Mouse (Mus musculus) midbrain, embryonic 15.5 days (tissue): Measurements from ENCODE around the gene Btd. TPM values are rescaled to one million over a fixed set of nuclear protein-coding genes. Genes with fewer than 3 reads are reported as not detected.

ENCODE experiments used
- ATAC-seq: fragments of 200-750 bp; cut with Nextera tagmentation; replicated peaks from 2 replicates; pipeline ENCODE4 v1.8.0; 2017; ENCODE audit warnings: moderate TSS enrichment
- H3K27ac ChIP-seq: fragments of 300-500 bp; sonication (generic); 2 replicates; pipeline ENCODE4 v1.5.1; 2015; ENCODE audit warnings: mild to moderate bottlenecking, inconsistent platforms
- H3K27me3 ChIP-seq: fragments of 300-500 bp; sonication (generic); replicated peaks from 2 replicates; pipeline ENCODE4 v1.6.1; 2015; ENCODE audit warnings: inconsistent platforms
- H3K36me3 ChIP-seq: fragments of 300-500 bp; sonication (generic); replicated peaks from 2 replicates; pipeline ENCODE4 v1.6.1; 2015; ENCODE audit warnings: inconsistent platforms
- H3K4me1 ChIP-seq: fragments of 300-500 bp; sonication (generic); 2 replicates; pipeline ENCODE4 v1.6.1; 2015; ENCODE audit warnings: inconsistent platforms
- H3K4me2 ChIP-seq: fragments of 300-500 bp; sonication (generic); 2 replicates; pipeline ENCODE4 v1.6.1; 2015; ENCODE audit warnings: inconsistent platforms, mild to moderate bottlenecking, moderate library complexity
- H3K4me3 ChIP-seq: fragments of 300-500 bp; sonication (generic); 2 replicates; pipeline ENCODE4 v1.5.1; 2015; ENCODE audit warnings: mild to moderate bottlenecking, inconsistent platforms
- H3K9ac ChIP-seq: fragments of 300-500 bp; sonication (generic); 2 replicates; pipeline ENCODE4 v1.6.1; 2015; ENCODE audit warnings: mild to moderate bottlenecking, inconsistent platforms
- H3K9me3 ChIP-seq: fragments of 300-500 bp; sonication (generic); 2 replicates; pipeline ENCODE4 v1.6.1; 2016; ENCODE audit warnings: inconsistent platforms
- WGBS: fragments of 180-500 bp; shearing (Covaris S2); methylation state at CpG from one replicate; pipeline ENCODE4 v1.1.7; 2015; ENCODE audit warnings: mixed read lengths; 5-methylcytosine and 5-hydroxymethylcytosine counted together
- polyA plus RNA-seq: library from polyadenylated mRNA; unstranded; fragments of >200 nt; fragmentation: Nextera tagmentation; extraction: Ambion mirVana; gene quantifications from 2 replicates; pipeline ENCODE4 v1.2.1, GENCODE M21; 2015

The Btd gene
- polyA plus RNA-seq, 1 experiment from 2014 or later = 13.8 TPM

DNA sequence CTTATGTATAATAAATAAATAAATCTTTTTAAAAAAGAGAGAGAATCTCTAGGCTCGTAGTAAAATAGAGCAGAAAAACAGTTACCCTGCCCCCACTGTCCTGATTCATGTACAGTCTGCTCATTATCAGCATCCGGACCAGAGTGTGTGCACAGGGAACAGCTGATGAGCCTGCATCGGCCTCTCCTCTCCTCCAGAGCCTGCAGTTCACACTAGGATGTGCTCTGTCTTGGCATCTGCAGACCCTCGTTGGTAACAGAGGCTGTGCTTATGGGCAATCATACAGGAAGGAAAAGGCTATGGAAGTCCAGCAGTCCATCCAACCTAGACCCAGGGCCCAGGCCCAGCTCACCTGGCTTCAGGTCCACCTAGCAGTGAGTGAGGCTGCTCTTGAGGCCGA, 11.3 kb downstream of the Btd start:
- Histone ChIP-seq H3K4me3 (no peak overlapping the region), H3K4me2 (no peak overlapping the region), H3K36me3 (no peaks in the 10 kb centered on the region), H3K9me3 (no peaks in the 10 kb centered on the region), H3K9ac (no peak overlapping the region), H3K4me1 (no peaks in the 10 kb centered on the region), H3K27me3 (no peaks in the 10 kb centered on the region), H3K27ac (no peak overlapping the region)
- ATAC-seq = no peak
- WGBS = 76% methylated on average over 5 of the region's 5 CpGs

DNA sequence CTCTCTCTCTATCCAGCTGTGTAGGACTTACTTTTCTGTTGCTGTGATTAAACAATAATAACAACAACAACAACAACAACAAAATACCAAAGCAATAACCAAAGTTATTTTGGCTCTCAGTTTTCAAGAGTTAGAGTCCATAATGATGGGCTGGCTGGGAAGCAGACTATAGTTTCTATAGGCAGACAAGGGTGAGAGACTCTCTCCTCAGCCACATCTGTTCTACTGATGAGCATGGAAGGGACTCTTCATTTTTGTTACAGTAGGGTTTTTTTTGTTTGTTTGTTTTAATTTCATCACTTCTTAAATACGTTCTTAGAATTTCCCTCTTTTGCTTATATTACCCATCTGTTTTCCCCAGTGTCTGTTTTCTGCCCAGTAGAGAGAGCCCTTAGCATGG, 11.8 kb downstream of the Btd start:
- Histone ChIP-seq H3K27ac (no peak overlapping the region), H3K9me3 (no peaks in the 10 kb centered on the region), H3K36me3 (no peaks in the 10 kb centered on the region), H3K4me2 (no peak overlapping the region), H3K4me1 (no peaks in the 10 kb centered on the region), H3K9ac (no peak overlapping the region), H3K4me3 (no peak overlapping the region), H3K27me3 (no peaks in the 10 kb centered on the region)
- WGBS = 98% methylated on average over 1 of the region's 1 CpGs
- no peak for ATAC-seq

DNA sequence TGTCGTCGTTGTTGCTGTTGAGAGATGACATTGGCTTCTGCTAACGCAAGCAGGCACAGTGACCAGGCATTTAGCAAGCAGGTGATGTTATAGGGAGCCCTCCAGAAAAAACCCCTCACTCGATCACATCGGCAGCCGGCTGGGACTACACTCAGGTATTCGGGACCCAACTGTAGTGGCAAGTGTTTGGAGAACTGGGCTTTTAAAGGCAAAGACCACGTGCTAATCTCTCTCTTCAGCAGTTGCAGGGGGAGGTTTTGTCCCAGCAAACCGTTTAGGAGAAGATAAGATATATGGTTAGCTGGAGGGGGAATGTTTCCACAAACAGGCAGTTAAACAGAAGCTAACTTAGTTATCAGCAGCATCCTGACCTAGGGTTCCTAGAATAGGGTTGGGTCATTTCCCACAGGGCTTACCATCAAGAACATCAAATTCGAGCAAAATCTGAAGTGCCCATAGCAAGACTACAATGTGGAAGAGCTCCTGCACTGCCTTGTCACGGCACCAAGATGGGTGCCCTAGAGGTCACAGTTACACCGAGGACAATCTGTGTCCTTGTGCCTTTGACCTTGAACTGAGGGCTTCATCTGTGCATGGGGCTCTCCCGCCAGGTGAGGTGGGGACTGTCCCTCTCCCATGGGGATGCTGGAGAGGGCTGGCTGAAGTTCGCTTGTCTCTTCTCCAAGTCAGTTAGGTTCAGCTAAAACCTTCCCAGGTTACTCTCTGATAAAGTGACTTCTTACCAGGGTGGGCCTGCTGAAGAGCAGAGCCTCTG, 12.5 kb downstream of the Btd start:
- Histone ChIP-seq H3K4me3 (no peak overlapping the region), H3K4me1 (no peaks in the 10 kb centered on the region), H3K4me2 (no peak overlapping the region), H3K9ac (no peak overlapping the region), H3K36me3 (no peaks in the 10 kb centered on the region), H3K9me3 (no peaks in the 10 kb centered on the region), H3K27ac (no peak overlapping the region), H3K27me3 (no peaks in the 10 kb centered on the region)
- ATAC-seq = no peak
- 89% methylated on average over 14 of the region's 14 CpGs for WGBS

DNA sequence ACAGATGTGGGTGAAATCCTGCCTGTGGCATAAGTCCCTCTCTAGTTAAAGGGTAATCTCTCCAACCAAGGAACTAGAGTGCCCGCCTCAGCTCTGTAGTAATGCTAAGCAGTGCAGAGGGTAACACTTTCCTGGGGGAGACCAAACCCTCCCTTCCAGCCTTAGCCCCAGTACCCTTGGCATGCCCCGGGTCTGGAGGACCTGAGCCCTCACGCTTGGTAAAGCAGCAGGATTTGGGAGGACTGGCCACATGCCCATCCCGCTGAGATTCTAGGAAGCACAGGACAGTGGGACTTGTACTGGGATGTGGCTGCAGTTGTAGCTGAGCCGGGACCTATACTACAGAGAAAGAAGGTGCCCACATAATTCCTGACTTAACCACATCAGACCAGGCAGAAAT, 14.0 kb downstream of the Btd start:
- no peak overlapping the region for H3K27ac ChIP-seq
- no peak for ATAC-seq
- WGBS = 87% methylated on average over 5 of the region's 5 CpGs

GRCm38 (mm10) chr14:31655406-31655805, 14.6 kb downstream of the Btd start:
- Histone ChIP-seq H3K4me2 (no peak overlapping the region), H3K27ac (no peak overlapping the region), H3K4me3 (no peak overlapping the region), H3K27me3 (no peaks in the 10 kb centered on the region), H3K9ac (no peak overlapping the region), H3K4me1 (peaks cover 9% of the 10 kb centered on the region; the same call in 1 of the 2 replicates), H3K9me3 (no peaks in the 10 kb centered on the region), H3K36me3 (no peaks in the 10 kb centered on the region)
- WGBS = 73% methylated on average over 14 of the region's 14 CpGs
- no peak for ATAC-seq

More for the DNA sequence above, 14.0 kb downstream of the Btd start:
- Histone ChIP-seq H3K4me2 (no peak overlapping the region), H3K27me3 (no peaks in the 10 kb centered on the region), H3K4me3 (no peak overlapping the region), H3K9ac (no peak overlapping the region), H3K9me3 (no peaks in the 10 kb centered on the region), H3K4me1 (peaks cover 4% of the 10 kb centered on the region; the same call in 1 of the 2 replicates), H3K36me3 (no peaks in the 10 kb centered on the region)

- Histone ChIP-seq H3K27me3 (no peaks in the 10 kb centered on the region), H3K4me1 (peaks cover 17% of the 10 kb centered on the region), H3K36me3 (no peaks in the 10 kb centered on the region), H3K9me3 (no peaks in the 10 kb centered on the region), H3K4me3 (no peak overlapping the region), H3K27ac (no peak overlapping the region), H3K9ac (no peak overlapping the region), H3K4me2 (no peak overlapping the region)
- ATAC-seq = no peak
- 84% methylated on average over 7 of the region's 7 CpGs for WGBS
These were observed 15.6 kb downstream of the Btd start for GRCm38 (mm10) chr14:31656386-31656785.

- ATAC-seq = peak; percentile 28; the same call in 1 of the 2 replicates
- no peak overlapping the region for H3K9ac ChIP-seq
- no peak overlapping the region for H3K4me3 ChIP-seq
- peaks cover 21% of the 10 kb centered on the region for H3K4me1 ChIP-seq
- H3K36me3 ChIP-seq = no peaks in the 10 kb centered on the region
- no peaks in the 10 kb centered on the region for H3K27me3 ChIP-seq
- 47% methylated on average over 5 of the region's 5 CpGs for WGBS
- no peak overlapping the region for H3K27ac ChIP-seq
- no peak overlapping the region for H3K4me2 ChIP-seq
- H3K9me3 ChIP-seq = no peaks in the 10 kb centered on the region
These were observed 16.2 kb downstream of the Btd start for GRCm38 (mm10) chr14:31656857-31657645.

DNA sequence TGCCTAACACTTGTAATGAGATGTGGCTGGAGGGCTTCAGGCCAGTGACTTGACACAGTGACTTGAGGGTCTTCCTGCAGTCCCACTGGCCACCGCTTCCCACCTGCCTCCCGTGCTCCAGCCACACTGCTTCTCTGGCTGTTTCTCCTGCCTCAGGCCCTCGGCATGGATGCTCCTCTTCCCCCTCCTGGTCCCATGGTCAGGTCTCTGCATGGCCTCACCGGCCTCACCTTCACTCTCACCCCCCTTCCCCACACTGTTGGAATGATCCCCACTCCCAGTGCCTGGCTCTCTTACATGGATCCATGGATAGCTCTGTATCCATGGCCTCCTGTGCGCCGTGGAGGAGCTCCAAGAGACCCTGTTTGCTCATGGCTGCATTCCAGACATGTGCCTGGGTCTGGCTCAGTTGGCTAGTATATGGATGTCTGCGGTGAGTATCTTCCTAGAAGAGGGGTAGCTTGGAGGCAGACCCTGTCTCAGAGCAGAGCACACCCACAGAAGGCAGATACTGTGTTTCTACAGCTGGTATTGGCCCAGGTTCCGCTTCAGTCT, 17.4 kb downstream of the Btd start:
- Histone ChIP-seq H3K4me1 (peaks cover 32% of the 10 kb centered on the region), H3K4me3 (no peak overlapping the region), H3K27me3 (no peaks in the 10 kb centered on the region), H3K9me3 (no peaks in the 10 kb centered on the region), H3K36me3 (no peaks in the 10 kb centered on the region), H3K27ac (no peak overlapping the region), H3K4me2 (no peak overlapping the region), H3K9ac (no peak overlapping the region)
- no peak for ATAC-seq
- WGBS = 85% methylated on average over 8 of the region's 8 CpGs

GRCm38 (mm10) chr14:31659501-31660181, 18.8 kb downstream of the Btd start:
- H3K36me3 ChIP-seq = no peaks in the 10 kb centered on the region
- no peak overlapping the region for H3K4me2 ChIP-seq
- no peaks in the 10 kb centered on the region for H3K9me3 ChIP-seq
- no peak for ATAC-seq
- no peak overlapping the region for H3K9ac ChIP-seq
- peaks cover 41% of the 10 kb centered on the region for H3K4me1 ChIP-seq
- 65% methylated on average over 10 of the region's 10 CpGs for WGBS
- peak overlapping the region; percentile 59 for H3K27ac ChIP-seq
- H3K4me3 ChIP-seq = no peak overlapping the region
- no peaks in the 10 kb centered on the region for H3K27me3 ChIP-seq

- Histone ChIP-seq H3K4me3 (no peak overlapping the region), H3K27ac (peak overlapping the region; percentile 98), H3K9me3 (no peaks in the 10 kb centered on the region), H3K36me3 (no peaks in the 10 kb centered on the region), H3K27me3 (no peaks in the 10 kb centered on the region), H3K9ac (no peak overlapping the region), H3K4me1 (peaks cover 45% of the 10 kb centered on the region), H3K4me2 (no peak overlapping the region)
- ATAC-seq = no peak
- WGBS = 68% methylated on average over 7 of the region's 7 CpGs
These were observed 19.7 kb downstream of the Btd start for GRCm38 (mm10) chr14:31660312-31661093.

DNA sequence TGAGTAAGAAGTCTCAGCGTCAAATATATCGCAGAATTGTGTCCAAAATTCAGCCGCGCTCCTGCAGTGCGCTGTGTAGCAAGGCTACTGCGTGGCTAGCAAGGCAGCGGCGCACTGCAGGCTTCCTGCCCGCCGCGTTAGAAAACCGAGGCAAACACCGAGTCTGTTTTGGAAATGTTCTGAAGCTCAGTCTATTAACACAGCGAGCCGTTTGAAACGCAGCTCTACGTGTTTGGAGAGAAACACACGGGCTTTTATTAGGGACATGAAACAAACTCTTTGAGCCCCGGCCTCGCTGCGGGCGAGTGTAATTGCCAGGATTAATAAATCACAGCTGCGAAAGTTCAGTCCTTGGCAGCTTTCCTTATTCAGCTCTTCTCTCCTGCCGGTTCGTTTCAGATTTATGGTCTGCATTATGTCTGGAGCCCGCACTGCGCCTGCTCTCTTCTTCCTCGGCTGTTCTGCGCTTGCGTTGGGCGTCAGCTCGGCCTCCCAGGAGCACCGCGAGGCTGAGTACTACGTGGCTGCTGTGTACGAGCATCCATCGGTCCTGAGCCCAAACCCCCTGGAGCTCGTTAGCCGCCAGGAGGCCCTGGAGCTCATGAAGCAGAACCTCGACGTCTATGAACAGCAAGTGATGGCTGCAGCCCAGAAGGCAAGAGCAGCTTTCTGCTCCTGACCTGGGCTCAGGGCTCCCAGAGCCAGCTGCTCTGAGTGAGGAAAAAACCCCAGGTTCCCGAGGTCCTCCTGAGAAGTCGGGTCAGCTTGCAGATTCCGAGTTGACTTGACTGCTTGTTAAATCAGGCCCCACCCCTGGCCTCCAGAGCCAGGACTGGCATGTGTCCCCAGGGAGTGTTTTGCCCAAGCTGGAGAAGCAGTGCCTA, 21.1 kb downstream of the Btd start:
- H3K4me3 ChIP-seq = peak overlapping the region; percentile 43
- no peaks in the 10 kb centered on the region for H3K27me3 ChIP-seq
- no peaks in the 10 kb centered on the region for H3K9me3 ChIP-seq
- peak; percentile 96 for ATAC-seq
- WGBS = 8% methylated on average over 44 of the region's 44 CpGs
- H3K27ac ChIP-seq = peak overlapping the region; percentile 98
- H3K9ac ChIP-seq = peak overlapping the region; percentile 71
- no peaks in the 10 kb centered on the region for H3K36me3 ChIP-seq
- H3K4me1 ChIP-seq = peaks cover 45% of the 10 kb centered on the region
- peak overlapping the region; percentile 80 for H3K4me2 ChIP-seq
